Mouse (Mus musculus) layer of hippocampus, adult 2 months (tissue): ENCODE results near the gene Trpm2. TPM values are rescaled to one million over a fixed set of nuclear protein-coding genes. Genes with fewer than 3 reads are reported as not detected.
"Not testable (repeated sequence)": the region's sequence is repeated elsewhere in the genome, so short reads cannot be mapped to it uniquely, and the experiment has no call there.

Experiments
- DNase-seq, 2 experiments: peaks; one replicate each; pipeline ENCODE4 v3.0.0; 2022; ENCODE audit warnings: low spot score in 2 of 2
- H3K27ac ChIP-seq: fragments of 200-600 bp; 2 replicates; pipeline ENCODE4 v1.8.1; 2022
- H3K4me3 ChIP-seq: fragments of 200-600 bp; 2 replicates; pipeline ENCODE4 v1.8.1; 2022; ENCODE audit warnings: mild to moderate bottlenecking
- CTCF ChIP-seq: fragments of 200-600 bp; conservative IDR thresholded peaks from 2 replicates; pipeline ENCODE4 v1.8.1; 2022; ENCODE audit warnings: antibody characterized with exemption, mild to moderate bottlenecking, moderate library complexity
- long read RNA-seq, 2 experiments: library from polyadenylated mRNA; stranded (forward); transcript quantifications; one replicate each; pipeline ENCODE4 v2.0.0; 2021; ENCODE audit warnings: borderline mapping rate in 2 of 2
- total RNA-seq, 2 experiments: library from RNA; stranded (reverse); gene quantifications; 2 replicates each; pipeline ENCODE4 v1.2.3; 2021

Trpm2 gene
- 10 to 100 TPM; 37.4 to 41.5 TPM for total RNA-seq
- long read RNA-seq, experiment 1, partial matches to known transcripts: 3 of 4 reads
- long read RNA-seq, experiment 1, other reads (novel, unspliced or antisense): 1 of 4 reads
- long read RNA-seq, experiment 2, full-length matches to known transcripts: 1 of 3 reads
- long read RNA-seq, experiment 2, partial matches to known transcripts: 1 of 3 reads
- long read RNA-seq, experiment 2, other reads (novel, unspliced or antisense): 1 of 3 reads

GRCm38 (mm10) chr10:77970481-77970880, at the start of gene Trpm2:
Trpm2 (minus strand) TSS chr10:77970563.
- H3K27ac ChIP-seq: 0 out of 2 replicates have a peak within 1 kb of the TSS, but pooled peaks have one; percentile 28
- H3K4me3 ChIP-seq: peak within 1 kb of the TSS; percentile 54
- no peak for DNase-seq
- TF ChIP-seq CTCF: no peak

DNA sequence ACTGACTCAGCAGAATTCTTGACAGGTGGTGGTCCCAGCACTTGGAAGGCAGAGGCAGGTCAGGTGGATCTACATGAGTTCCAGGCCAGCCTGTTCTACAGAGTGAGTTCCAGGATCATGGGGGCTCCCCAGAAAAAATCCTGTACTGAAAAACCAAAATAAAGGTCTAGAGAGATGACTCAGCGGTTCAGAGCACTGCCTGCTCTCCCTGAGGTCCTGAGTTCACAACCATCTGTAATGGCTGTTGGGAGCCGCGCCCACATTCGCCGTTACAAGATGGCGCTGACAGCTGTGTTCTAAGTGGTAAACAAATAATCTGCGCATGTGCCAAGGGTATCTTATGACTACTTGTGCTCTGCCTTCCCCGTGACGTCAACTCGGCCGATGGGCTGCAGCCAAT, 49.6 kb upstream of the Trpm2 start:
- H3K27ac ChIP-seq, DNase-seq, H3K4me3 ChIP-seq: not testable (repeated sequence)

GRCm38 (mm10) chr10:78019291-78019690, 48.9 kb upstream of the Trpm2 start:
- no peak for DNase-seq
- H3K4me3 ChIP-seq: no peak overlapping the region
- TF ChIP-seq CTCF: no peak
- no peak overlapping the region for H3K27ac ChIP-seq

DNA sequence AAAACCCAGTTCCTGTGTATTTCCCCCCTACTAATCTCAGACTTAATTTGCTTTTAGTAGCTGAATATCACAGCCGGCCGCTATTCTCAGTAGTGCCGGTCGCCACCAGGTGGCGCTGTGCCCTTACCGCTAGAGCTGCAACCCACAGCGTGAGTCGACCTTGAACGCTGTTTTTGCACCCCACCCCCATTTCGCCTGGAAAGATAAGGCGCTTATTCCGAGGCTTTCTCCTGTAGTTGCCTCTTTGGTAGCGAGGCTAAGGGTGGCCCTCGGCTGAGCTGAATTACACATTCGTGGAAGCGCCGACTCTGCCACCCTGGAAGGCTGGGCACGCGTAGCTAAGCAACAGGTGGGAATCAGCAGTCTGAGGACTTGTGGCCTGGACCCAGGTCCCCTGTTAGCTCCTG, 48.4 kb upstream of the Trpm2 start:
- DNase-seq: peak; percentile 58 to 85
- Histone ChIP-seq H3K4me3 (peak overlapping the region; percentile 49), H3K27ac (no peak overlapping the region)
- peak; percentile 100; the same call in 1 of the 2 replicates for TF ChIP-seq CTCF

DNA sequence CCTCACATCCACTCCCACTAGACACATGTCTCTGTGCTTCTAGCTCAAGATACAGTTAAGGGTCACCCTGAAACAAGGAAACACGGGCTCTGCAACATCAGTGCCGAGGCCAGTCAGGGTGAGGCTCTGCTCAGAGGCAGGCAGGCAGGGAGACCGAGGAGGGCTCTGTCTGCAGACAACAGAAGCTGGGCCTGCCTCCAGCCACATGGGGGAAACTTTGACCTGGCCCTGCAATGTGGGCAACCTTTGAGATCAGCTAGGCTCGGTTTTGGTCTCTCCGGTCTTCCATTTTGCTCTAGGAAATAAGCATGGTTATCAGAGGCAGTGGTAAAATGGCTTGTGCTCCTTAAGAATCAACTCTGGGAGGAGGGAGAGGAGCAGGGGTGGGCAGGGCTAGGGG, 46.0 kb upstream of the Trpm2 start:
- Histone ChIP-seq H3K27ac (no peak overlapping the region), H3K4me3 (no peak overlapping the region)
- TF ChIP-seq CTCF: no peak
- DNase-seq: no peak

GRCm38 (mm10) chr10:78015489-78015888, 45.1 kb upstream of the Trpm2 start:
- no peak for DNase-seq
- no peak for TF ChIP-seq CTCF
- H3K4me3 ChIP-seq: no peak overlapping the region
- H3K27ac ChIP-seq: no peak overlapping the region

GRCm38 (mm10) chr10:78012661-78013495, 42.5 kb upstream of the Trpm2 start:
- Histone ChIP-seq H3K4me3 (no peak overlapping the region), H3K27ac (no peak overlapping the region)
- no peak for TF ChIP-seq CTCF
- DNase-seq: no peak

GRCm38 (mm10) chr10:78011116-78011515, 40.8 kb upstream of the Trpm2 start:
- not testable (repeated sequence) for DNase-seq, H3K27ac ChIP-seq
- 0 out of 2 replicates have a peak, but pooled peaks have one; percentile 30 for TF ChIP-seq CTCF

GRCm38 (mm10) chr10:78010335-78010734, 40.0 kb upstream of the Trpm2 start:
- no peak for TF ChIP-seq CTCF
- DNase-seq: no peak
- H3K27ac ChIP-seq: no peak overlapping the region
- no peak overlapping the region; the same call in 1 of the 2 replicates for H3K4me3 ChIP-seq

More at GRCm38 (mm10) chr10:78011116-78011515, 40.8 kb upstream of the Trpm2 start:
- H3K4me3 ChIP-seq: not testable (repeated sequence)

DNA sequence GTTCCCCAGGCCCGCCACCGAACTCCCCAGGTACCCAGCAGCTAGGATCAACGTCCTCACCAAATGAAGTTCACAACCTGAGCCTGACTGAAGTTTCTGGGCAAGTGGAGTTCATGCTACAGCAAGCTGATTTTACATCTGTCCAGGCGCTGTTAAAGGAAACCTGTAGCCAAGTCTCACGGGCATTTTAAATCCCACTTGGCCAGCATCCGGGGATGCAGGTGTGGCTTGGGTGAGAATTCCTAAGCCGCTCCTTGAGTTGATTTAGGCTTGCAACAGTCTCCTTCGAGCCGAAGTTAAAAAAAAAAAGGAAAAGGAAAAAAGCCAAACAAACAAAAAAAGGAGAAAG, 39.6 kb upstream of the Trpm2 start, which contains the start of gene Pfkl:
Pfkl (minus strand) TSS at position 139 of the 349 bp plus-strand sequence.
- no peak; the same call in none of the 2 replicates for TF ChIP-seq CTCF
- Histone ChIP-seq H3K27ac (peak within 1 kb of the TSS; percentile 99), H3K4me3 (peak within 1 kb of the TSS; percentile 74)
- no peak for DNase-seq

DNA sequence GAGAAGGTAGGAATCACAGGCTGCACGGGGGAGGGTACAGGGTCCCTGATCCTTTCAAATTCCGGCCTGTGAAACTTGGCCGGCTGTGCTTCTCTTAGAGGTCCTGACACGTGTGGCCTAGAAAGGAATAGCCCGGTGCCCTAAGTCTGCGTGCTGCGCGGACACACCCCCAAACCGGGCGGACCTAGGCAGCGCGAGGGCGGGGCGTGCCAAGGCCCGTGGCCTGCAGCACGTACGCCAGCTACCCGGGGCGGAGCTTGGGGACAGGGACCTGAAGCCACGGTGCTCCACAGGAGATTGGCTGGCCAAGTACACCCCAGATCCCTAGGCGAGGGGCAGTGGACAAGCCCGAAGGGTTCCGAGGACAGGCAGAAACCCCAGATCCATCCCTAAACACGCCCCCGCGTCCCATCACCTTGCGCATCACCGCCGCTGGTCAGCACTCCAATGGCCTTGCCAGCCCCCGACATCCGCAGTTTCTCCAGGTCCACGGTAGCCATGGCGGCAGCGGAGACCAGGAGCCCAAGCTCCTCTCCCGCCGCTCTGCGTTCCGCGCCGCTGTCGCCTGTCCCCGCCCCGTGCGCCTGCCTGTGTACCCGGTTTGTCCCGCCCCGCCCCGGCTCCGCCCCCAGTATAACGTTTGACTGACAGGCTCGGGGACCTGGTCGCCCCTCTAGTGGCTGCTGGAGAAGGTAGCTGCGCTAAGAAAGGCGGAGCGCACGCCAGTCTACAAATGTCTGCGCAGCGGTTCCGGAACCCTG, 39.0 kb upstream of the Trpm2 start:
- Histone ChIP-seq H3K4me3 (peak overlapping the region; percentile 74), H3K27ac (peak overlapping the region; percentile 99)
- peak; percentile 89 for TF ChIP-seq CTCF
- DNase-seq: peak; percentile 95

DNA sequence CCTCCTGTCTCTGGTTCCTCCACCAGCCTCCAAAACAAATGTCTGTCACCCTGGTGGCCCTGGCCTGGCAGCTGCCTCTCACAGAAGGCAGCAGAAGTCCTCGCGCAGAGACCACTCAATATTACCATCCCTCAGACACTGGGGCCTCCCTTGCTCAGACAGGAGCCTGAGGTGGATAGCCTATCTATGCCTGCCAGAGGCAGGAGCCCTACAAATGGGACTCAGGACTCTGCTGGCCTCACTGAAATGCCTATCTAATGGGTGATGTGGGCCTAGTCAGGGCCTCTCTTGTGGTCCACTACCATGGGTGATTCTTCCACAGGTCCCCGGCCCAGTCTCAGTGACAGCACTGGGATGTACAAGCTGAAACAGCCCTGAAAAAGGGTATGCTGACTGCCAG, 37.8 kb upstream of the Trpm2 start:
- DNase-seq: no peak
- peak overlapping the region; percentile 74 for H3K4me3 ChIP-seq
- no peak for TF ChIP-seq CTCF
- H3K27ac ChIP-seq: peak overlapping the region; percentile 99

DNA sequence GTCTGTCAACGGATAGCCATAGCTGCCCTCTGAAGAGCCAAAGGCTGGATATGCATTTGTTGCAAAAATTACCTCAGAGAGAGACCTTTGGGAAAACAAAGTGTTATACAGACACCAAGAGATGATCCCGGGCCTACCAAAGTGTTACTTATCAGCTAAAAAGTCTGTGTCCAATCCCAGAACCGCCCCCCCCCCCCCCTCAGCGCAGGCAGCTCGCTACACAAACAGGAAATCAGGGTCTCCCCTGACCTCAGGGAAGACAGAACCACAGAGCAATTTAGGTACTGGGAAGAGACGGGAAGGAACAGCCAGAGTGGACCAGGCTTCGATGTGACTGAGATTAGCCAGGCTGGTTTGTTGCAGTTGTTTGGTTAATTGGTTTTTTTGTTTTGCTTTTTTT, 36.8 kb upstream of the Trpm2 start:
- Histone ChIP-seq H3K4me3 (no peak overlapping the region; the same call in 1 of the 2 replicates), H3K27ac (peak overlapping the region; percentile 99)
- no peak for TF ChIP-seq CTCF
- no peak for DNase-seq
